Mouse (Mus musculus): ENCODE measurements at regions not wholly inside any gene's neighbourhood (a gene's known extent, or its start where the extent isn't known, plus 50 kb on each side); places are given as distances from the start of the nearest gene placed in this dataset.

GRCm38 (mm10) chr4:78494117-78494516, 282.4 kb upstream of the Ptprd start:
- DNase-seq, result no peak

GRCm38 (mm10) chr4:78466591-78466990, 254.8 kb upstream of the Ptprd start:
- intact Hi-C loops (cut with DNase I), result no loop called here
- DNase-seq, result no peak

More at GRCm38 (mm10) chr4:78494117-78494516, 282.4 kb upstream of the Ptprd start:
- intact Hi-C loops (cut with DNase I), result no loop called here

GRCm38 (mm10) chr4:78456284-78456683, 244.5 kb upstream of the Ptprd start:
- intact Hi-C loops (cut with DNase I), result loop anchor here (10.0 kb wide), 1 partner anchor 1599 kb away; no protein-coding TSS in a partner anchor

GRCm38 (mm10) chr4:78417153-78417552, 205.4 kb upstream of the Ptprd start:
- DNase-seq, result no peak
- intact Hi-C loops (cut with DNase I), result no loop called here

More at GRCm38 (mm10) chr4:78456284-78456683, 244.5 kb upstream of the Ptprd start:
- no peak for DNase-seq

GRCm38 (mm10) chr4:78389406-78389805, 177.6 kb upstream of the Ptprd start:
- intact Hi-C loops (cut with DNase I), result no loop called here
- no peak for DNase-seq

- DNase-seq, result no peak
- intact Hi-C loops (cut with DNase I), result no loop called here
Observed at GRCm38 (mm10) chr4:78355162-78355561, 143.4 kb upstream of the Ptprd start.

- DNase-seq, result no peak
- intact Hi-C loops (cut with DNase I), result no loop called here
Observed at GRCm38 (mm10) chr4:78335777-78336176, 124.0 kb upstream of the Ptprd start.

GRCm38 (mm10) chr4:78288506-78288905, 76.7 kb upstream of the Ptprd start:
- DNase-seq, result no peak
- intact Hi-C loops (cut with DNase I), result no loop called here

Measured in heart, postnatal 10 days (tissue).